In the genomic region with DNA sequence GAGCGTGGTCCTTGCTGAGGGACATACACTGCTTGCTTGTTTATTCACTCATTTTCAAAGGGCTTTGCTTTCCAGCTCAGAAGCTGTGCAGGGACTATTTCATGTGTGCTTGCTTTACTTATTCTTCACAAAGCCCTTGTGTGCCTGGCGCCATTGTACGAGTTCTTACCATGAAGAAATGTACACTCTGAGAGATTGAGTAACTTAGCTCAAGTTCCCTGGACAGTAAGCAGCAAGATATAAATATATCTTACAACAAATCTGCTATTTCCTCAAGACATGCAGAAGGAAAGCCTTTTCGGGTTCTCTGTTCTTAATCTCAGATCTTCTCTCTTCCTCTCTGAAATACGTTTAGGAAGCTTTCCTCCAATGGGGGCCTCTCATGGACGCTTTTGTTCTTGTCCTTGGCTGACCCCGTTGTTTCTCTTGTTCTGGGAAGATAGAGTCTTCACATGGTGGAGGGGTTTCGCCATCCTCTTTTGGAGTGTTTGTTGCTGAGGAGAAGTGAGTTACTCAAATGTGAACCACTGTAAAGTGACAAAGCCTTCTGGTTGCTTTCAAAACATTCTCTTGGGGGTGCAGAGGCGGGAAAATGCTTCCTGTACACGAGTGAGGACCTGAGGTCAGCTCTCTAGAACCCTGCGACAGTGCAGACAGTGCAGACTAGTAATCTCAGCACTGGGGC, we compare ENCODE assay signal across 20 mouse cellular contexts. TPM values are rescaled to one million over a fixed set of nuclear protein-coding genes. Genes with fewer than 3 reads are reported as not detected.
A peak's percentile ranks its signal among the peaks of the same experiment; 100 is the strongest.
DNase-seq lines count a peak whose midpoint lies in the region; ATAC-seq and TF ChIP-seq lines count a peak whose summit lies in the region.
"Had no signal": no experiment of that assay in that cellular context is flagged by ENCODE, and none has a peak within 500 bp of the region (broad histone marks: within the 10 kb centered on the region; RNA-seq: fewer than 3 reads in every experiment).

No protein-coding gene starts in this region.

- H3K9ac ChIP-seq in midbrain, embryonic 11.5 days (ENCODE audit: low read length), result no peak overlapping the region
- no peak overlapping the region for H3K9ac ChIP-seq in midbrain, embryonic 13.5 days (replicated peaks)
- H3K9ac ChIP-seq in lung, postnatal 0 days (replicated peaks; ENCODE audit: low read depth), result no peak overlapping the region
- no peak overlapping the region for H3K9ac ChIP-seq in stomach, embryonic 16.5 days (ENCODE audit: low read length)
- H3K9ac ChIP-seq: heart, embryonic 13.5 days; hindbrain, embryonic 14.5 days; kidney, embryonic 15.5 days; liver, embryonic 14.5 days had no signal

- no peak for TF ChIP-seq CTCF in lung, postnatal 0 days (IDR thresholded peaks at IDR 0.05)

- ATAC-seq in midbrain, embryonic 11.5 days (ENCODE audit: low FRiP score), result no peak
- no peak for ATAC-seq in midbrain, embryonic 13.5 days
- ATAC-seq in granulocyte monocyte progenitor cell, adult 5-6 weeks (replicated peaks; ENCODE audit: poor library complexity, severe bottlenecking), result peak; percentile 81
- peak; percentile 70 for ATAC-seq in lung, postnatal 0 days
- no peak for ATAC-seq in stomach, embryonic 16.5 days (ENCODE audit: insufficient read depth, low FRiP score)
- ATAC-seq: intestine, embryonic 16.5 days; Patski had no signal

- peak; percentile 73 for DNase-seq in midbrain, embryonic 11.5 days (ENCODE audit: low spot score, missing footprints)
- DNase-seq in lung, postnatal 0 days (ENCODE audit: low spot score), result peak; percentile 79
- no peak for DNase-seq in right cerebral cortex, adult 18-20 months
- DNase-seq in right cerebral cortex, postnatal 10 days (ENCODE audit: low spot score in 2 of 2), result no peak
- DNase-seq: adrenal gland, postnatal 10 days; cerebellum, adult 11-12 months; cerebellum, postnatal 14 days; left cerebral cortex, postnatal 4 days; thymus, postnatal 36 days had no signal

- H3K27ac ChIP-seq in midbrain, embryonic 11.5 days (ENCODE audit: low read depth, low read length), result no peak overlapping the region
- H3K27ac ChIP-seq in midbrain, embryonic 13.5 days, result no peak overlapping the region
- H3K27ac ChIP-seq in lung, postnatal 0 days (ENCODE audit: low read length), result peak overlapping the region; percentile 77
- peak overlapping the region; percentile 4; the same call in 1 of the 2 replicates for H3K27ac ChIP-seq in stomach, embryonic 16.5 days (ENCODE audit: low read length)
- H3K27ac ChIP-seq: forebrain, embryonic 10.5 days; heart, embryonic 13.5 days; hindbrain, embryonic 14.5 days; kidney, embryonic 15.5 days; liver, embryonic 14.5 days had no signal

- H3K9me3 ChIP-seq in midbrain, embryonic 11.5 days (ENCODE audit: control insufficient read depth, low read length), result no peaks in the 10 kb centered on the region
- no peaks in the 10 kb centered on the region for H3K9me3 ChIP-seq in midbrain, embryonic 13.5 days
- H3K9me3 ChIP-seq in lung, postnatal 0 days (ENCODE audit: low read length), result no peaks in the 10 kb centered on the region
- no peaks in the 10 kb centered on the region for H3K9me3 ChIP-seq in stomach, embryonic 16.5 days (replicated peaks; ENCODE audit: control insufficient read depth, low read length)
- H3K9me3 ChIP-seq: forebrain, embryonic 10.5 days; heart, embryonic 13.5 days; kidney, embryonic 15.5 days; megakaryocyte, embryonic 14.5 days had no signal

- no peaks in the 10 kb centered on the region for H3K36me3 ChIP-seq in midbrain, embryonic 11.5 days (ENCODE audit: control insufficient read depth, insufficient read depth, low read length)
- no peaks in the 10 kb centered on the region for H3K36me3 ChIP-seq in midbrain, embryonic 13.5 days
- H3K36me3 ChIP-seq in lung, postnatal 0 days (ENCODE audit: insufficient read depth, low read length), result no peaks in the 10 kb centered on the region
- H3K36me3 ChIP-seq in stomach, embryonic 16.5 days (ENCODE audit: control insufficient read depth, insufficient read depth, low read length), result no peaks in the 10 kb centered on the region
- H3K36me3 ChIP-seq: forebrain, embryonic 10.5 days; heart, embryonic 13.5 days; kidney, embryonic 15.5 days had no signal

- H3K4me1 ChIP-seq in midbrain, embryonic 11.5 days (ENCODE audit: control insufficient read depth, insufficient read depth, low read length), result no peaks in the 10 kb centered on the region
- H3K4me1 ChIP-seq in midbrain, embryonic 13.5 days (replicated peaks), result no peaks in the 10 kb centered on the region
- no peaks in the 10 kb centered on the region; the same call in 1 of the 2 replicates for H3K4me1 ChIP-seq in lung, postnatal 0 days (ENCODE audit: insufficient read depth, low read depth, low read length)
- peaks cover 4% of the 10 kb centered on the region for H3K4me1 ChIP-seq in stomach, embryonic 16.5 days (ENCODE audit: control insufficient read depth, insufficient read depth, low read length)

- H3K4me2 ChIP-seq in midbrain, embryonic 11.5 days, result no peak overlapping the region
- H3K4me2 ChIP-seq in midbrain, embryonic 13.5 days (replicated peaks), result no peak overlapping the region
- H3K4me2 ChIP-seq in lung, postnatal 0 days (replicated peaks; ENCODE audit: low read depth, low read length), result 0 out of 2 replicates have a peak overlapping the region, but pooled peaks have one; percentile 17
- H3K4me2 ChIP-seq in stomach, embryonic 16.5 days (ENCODE audit: low read depth, low read length), result no peak overlapping the region
- H3K4me2 ChIP-seq: heart, embryonic 13.5 days; hindbrain, embryonic 14.5 days; kidney, embryonic 15.5 days had no signal

- TF ChIP-seq EP300 in lung, postnatal 0 days (IDR thresholded peaks at IDR 0.05), result no peak

- H3K27me3 ChIP-seq in midbrain, embryonic 11.5 days (ENCODE audit: control insufficient read depth, insufficient read depth, low read length), result no peaks in the 10 kb centered on the region
- no peaks in the 10 kb centered on the region for H3K27me3 ChIP-seq in midbrain, embryonic 13.5 days
- H3K27me3 ChIP-seq in lung, postnatal 0 days (replicated peaks; ENCODE audit: insufficient read depth, low read length), result no peaks in the 10 kb centered on the region
- H3K27me3 ChIP-seq in stomach, embryonic 16.5 days (ENCODE audit: control insufficient read depth, insufficient read depth, low read length), result no peaks in the 10 kb centered on the region
- H3K27me3 ChIP-seq: heart, embryonic 13.5 days; kidney, embryonic 15.5 days had no signal

- WGBS in midbrain, embryonic 11.5 days, result 80% methylated on average over 11 of the region's 11 CpGs
- whole genome bisulfite sequencing in midbrain, embryonic 13.5 days, result 77% methylated on average over 11 of the region's 11 CpGs
- WGBS in lung, postnatal 0 days, result 36% methylated on average over 11 of the region's 11 CpGs
- WGBS in stomach, embryonic 16.5 days, result 59% methylated on average over 11 of the region's 11 CpGs

- H3K4me3 ChIP-seq in midbrain, embryonic 11.5 days (ENCODE audit: low read depth, low read length), result no peak overlapping the region
- H3K4me3 ChIP-seq in midbrain, embryonic 13.5 days (replicated peaks), result no peak overlapping the region
- no peak overlapping the region for H3K4me3 ChIP-seq in lung, postnatal 0 days (ENCODE audit: low read depth, low read length)
- no peak overlapping the region for H3K4me3 ChIP-seq in stomach, embryonic 16.5 days (replicated peaks; ENCODE audit: low read length)
- H3K4me3 ChIP-seq: forebrain, embryonic 10.5 days; heart, embryonic 13.5 days; kidney, embryonic 15.5 days; megakaryocyte, embryonic 14.5 days had no signal

RNA-seq across cellular contexts. Expression of gene Cracr2a, which starts 12.8 kb away (rescaled TPM):
- 0.34 and 0.87 TPM in 2 replicates for polyA plus RNA-seq in midbrain, embryonic 11.5 days (2014; fragmentation: Nextera tagmentation; extraction: Ambion mirVana)
- 0.24 and 0.53 TPM in 2 replicates for polyA plus RNA-seq in midbrain, embryonic 13.5 days (2015; fragmentation: Nextera tagmentation; extraction: Ambion mirVana)
- 8.6 and 9.4 TPM in 2 replicates for total RNA-seq in granulocyte monocyte progenitor cell, adult 5-6 weeks (2014; fragmentation: Nextera tagmentation)
- total RNA-seq in granulocyte monocyte progenitor cell, adult 5-6 weeks (2017), result 9.5 and 9.6 TPM in 2 replicates
- polyA plus RNA-seq in lung, postnatal 0 days (2015; fragmentation: Nextera tagmentation; extraction: Ambion mirVana), result 5.4 and 6.5 TPM in 2 replicates
- 3.1 and 3.7 TPM in 2 replicates for polyA plus RNA-seq in stomach, embryonic 16.5 days (2015; fragmentation: Nextera tagmentation; extraction: Ambion mirVana)
- polyA plus RNA-seq: Patski had no signal

Comparison
In these comparisons a context has a peak if more than half of its experiments do, and no peak if none do; other contexts are left out.
1. ATAC-seq: peak in granulocyte monocyte progenitor cell, adult 5-6 weeks (single experiment) and lung, postnatal 0 days (single experiment); none in midbrain, embryonic 11.5 days (single experiment), midbrain, embryonic 13.5 days (single experiment) and stomach, embryonic 16.5 days (single experiment).
2. DNase-seq: peak in midbrain, embryonic 11.5 days (single experiment) and lung, postnatal 0 days (single experiment); none in right cerebral cortex, adult 18-20 months (single experiment) and right cerebral cortex, postnatal 10 days (0 of 2).
3. H3K27ac ChIP-seq: peak in lung, postnatal 0 days (single experiment) and stomach, embryonic 16.5 days (single experiment); none in midbrain, embryonic 11.5 days (single experiment) and midbrain, embryonic 13.5 days (single experiment).